Mouse (Mus musculus): ENCODE measurements around the gene Prlr.

The Prlr gene

GRCm38 (mm10) chr15:10330626-10331025, 153.6 kb downstream of the Prlr start:
- DNase-seq (ENCODE audit: low spot score), result no peak

GRCm38 (mm10) chr15:10332566-10332965, 155.5 kb downstream of the Prlr start:
- DNase-seq (ENCODE audit: low spot score), result no peak

- DNase-seq (ENCODE audit: low spot score), result no peak
Observed at GRCm38 (mm10) chr15:10338606-10339005, 161.6 kb downstream of the Prlr start.

GRCm38 (mm10) chr15:10347044-10347443, 170.0 kb downstream of the Prlr start:
- no peak for DNase-seq (ENCODE audit: low spot score)

- DNase-seq (ENCODE audit: low spot score), result no peak
Observed at GRCm38 (mm10) chr15:10358039-10358948, 181.3 kb downstream of the Prlr start, which contains the start of gene Agxt2. TSS of gene Agxt2 (plus strand) at chr15:10358532.

GRCm38 (mm10) chr15:10366331-10366730, 189.3 kb downstream of the Prlr start:
- DNase-seq (ENCODE audit: low spot score), result no peak

- DNase-seq (ENCODE audit: low spot score), result no peak
Observed at GRCm38 (mm10) chr15:10375404-10375803, 198.4 kb downstream of the Prlr start.

GRCm38 (mm10) chr15:10378338-10378959, 201.4 kb downstream of the Prlr start:
- DNase-seq (ENCODE audit: low spot score), result no peak

GRCm38 (mm10) chr15:10379757-10380458, 202.9 kb downstream of the Prlr start:
- no peak for DNase-seq (ENCODE audit: low spot score)

GRCm38 (mm10) chr15:10387263-10387662, 210.2 kb downstream of the Prlr start:
- no peak for DNase-seq (ENCODE audit: low spot score)
